Mouse (Mus musculus): Measurements from ENCODE around the gene Tiam2.

GRCm38 (mm10) chr17:3350405-3350804, 24.0 kb downstream of the Tiam2 start:
- no peak for TF ChIP-seq EP300 (IDR thresholded peaks at IDR 0.05; ENCODE audit: low read depth)
- TF ChIP-seq CTCF (IDR thresholded peaks at IDR 0.05; ENCODE audit: low read depth) = no peak

All from liver, postnatal 0 days (tissue).